Mouse (Mus musculus) adrenal gland, postnatal 4 days (tissue): Measurements from ENCODE around the gene Nme3. TPM values are rescaled to one million over a fixed set of nuclear protein-coding genes. Genes with fewer than 3 reads are reported as not detected.
"Not testable (repeated sequence)": the region's sequence is repeated elsewhere in the genome, so short reads cannot be mapped to it uniquely, and the experiment has no call there.

ENCODE experiments used
- DNase-seq, 2 experiments: peaks; one replicate each; pipeline ENCODE4 v3.0.0; 2021 to 2022; ENCODE audit warnings: low spot score in 2 of 2, mixed read lengths in 2 of 2
- total RNA-seq, 2 experiments: library from RNA; stranded (reverse); gene quantifications; 2 replicates each; pipeline ENCODE4 v1.2.3; 2021

The Nme3 gene
- total RNA-seq, 2 experiments from 2014 or later: 73.7 to 76.7 TPM

GRCm38 (mm10) chr17:24898041-24898854, 1.9 kb downstream of the Nme3 start:
- DNase-seq: no peak

- DNase-seq: no peak
Measured at GRCm38 (mm10) chr17:24899153-24899552, 2.9 kb downstream of the Nme3 start.

GRCm38 (mm10) chr17:24900014-24900413, 3.7 kb downstream of the Nme3 start:
- DNase-seq: no peak

- DNase-seq: no peak
Measured at GRCm38 (mm10) chr17:24902124-24902523, 5.8 kb downstream of the Nme3 start.

GRCm38 (mm10) chr17:24902671-24903474, 6.6 kb downstream of the Nme3 start:
- DNase-seq: no peak

GRCm38 (mm10) chr17:24903767-24904166, 7.5 kb downstream of the Nme3 start:
- DNase-seq: no peak

- DNase-seq: peak in 1 of 2 experiments; percentile 60
Measured at GRCm38 (mm10) chr17:24907591-24907990, 11.3 kb downstream of the Nme3 start.

- no peak for DNase-seq
Measured at GRCm38 (mm10) chr17:24913984-24914383, 17.7 kb downstream of the Nme3 start.

- DNase-seq: no peak
Measured at GRCm38 (mm10) chr17:24923246-24923645, 26.9 kb downstream of the Nme3 start.

- no peak for DNase-seq
Measured at GRCm38 (mm10) chr17:24929506-24929905, 33.2 kb downstream of the Nme3 start.

GRCm38 (mm10) chr17:24932431-24932830, 36.1 kb downstream of the Nme3 start:
- DNase-seq: no peak

GRCm38 (mm10) chr17:24933163-24933562, 36.9 kb downstream of the Nme3 start:
- no peak for DNase-seq

- no peak for DNase-seq
Measured at GRCm38 (mm10) chr17:24934926-24935325, 38.6 kb downstream of the Nme3 start.

GRCm38 (mm10) chr17:24935666-24936065, 39.4 kb downstream of the Nme3 start:
- DNase-seq: no peak

GRCm38 (mm10) chr17:24936259-24937237, 40.2 kb downstream of the Nme3 start, which contains the start of gene Mapk8ip3:
Mapk8ip3 (minus strand) TSS chr17:24936977.
- DNase-seq: peak; percentile 89 to 90

- DNase-seq: no peak
Measured at GRCm38 (mm10) chr17:24937266-24937665, 41.0 kb downstream of the Nme3 start.

- DNase-seq: not testable (repeated sequence)
Measured at GRCm38 (mm10) chr17:24942453-24942852, 46.2 kb downstream of the Nme3 start.

- DNase-seq: no peak
Measured at GRCm38 (mm10) chr17:24943036-24943435, 46.7 kb downstream of the Nme3 start.

GRCm38 (mm10) chr17:24943589-24943988, 47.3 kb downstream of the Nme3 start:
- DNase-seq: not testable (repeated sequence)
